Comparison of ENCODE assay signal across 8 mouse cellular contexts in genomic region chr11:100702906-100703305, GRCm38 (mm10). TPM values are rescaled to one million over a fixed set of nuclear protein-coding genes. Genes with fewer than 3 reads are reported as not detected.
A peak's percentile ranks its signal among the peaks of the same experiment; 100 is the strongest.
DNase-seq lines count a peak whose midpoint lies in the region; ATAC-seq lines count a peak whose summit lies in the region.

No protein-coding gene starts in this region.

- no peak for ATAC-seq in heart, embryonic 12.5 days (ENCODE audit: insufficient number of reproducible peaks, low FRiP score)
- no peak for ATAC-seq in neural tube, embryonic 11.5 days (ENCODE audit: insufficient read depth, low FRiP score, low TSS enrichment)
- no peak for ATAC-seq in stomach, embryonic 15.5 days (ENCODE audit: insufficient read depth, low FRiP score, low read depth)

- peaks cover 35% of the 10 kb centered on the region for H3K36me3 ChIP-seq in heart, embryonic 12.5 days
- peaks cover 5% of the 10 kb centered on the region; the same call in 1 of the 2 replicates for H3K36me3 ChIP-seq in neural tube, embryonic 11.5 days (ENCODE audit: control insufficient read depth, insufficient read depth, low read length)
- peaks cover 37% of the 10 kb centered on the region for H3K36me3 ChIP-seq in limb, embryonic 10.5 days
- H3K36me3 ChIP-seq in stomach, embryonic 15.5 days = peaks cover 28% of the 10 kb centered on the region

- H3K4me1 ChIP-seq in heart, embryonic 12.5 days (replicated peaks) = peaks cover 4% of the 10 kb centered on the region
- H3K4me1 ChIP-seq in neural tube, embryonic 11.5 days (ENCODE audit: control insufficient read depth, insufficient read depth, low read length) = peaks cover 3% of the 10 kb centered on the region; the same call in 1 of the 2 replicates
- peaks cover 39% of the 10 kb centered on the region for H3K4me1 ChIP-seq in limb, embryonic 10.5 days
- peaks cover 8% of the 10 kb centered on the region for H3K4me1 ChIP-seq in stomach, embryonic 15.5 days

- WGBS in heart, embryonic 12.5 days = 41% methylated on average over 7 of the region's 7 CpGs
- 42% methylated on average over 7 of the region's 7 CpGs for WGBS in neural tube, embryonic 11.5 days
- 43% methylated on average over 7 of the region's 7 CpGs for WGBS in limb, embryonic 10.5 days
- WGBS in stomach, embryonic 15.5 days = 39% methylated on average over 7 of the region's 7 CpGs

- peaks cover 6% of the 10 kb centered on the region; the same call in 1 of the 2 replicates for H3K27me3 ChIP-seq in heart, embryonic 12.5 days (replicated peaks)
- no peaks in the 10 kb centered on the region for H3K27me3 ChIP-seq in neural tube, embryonic 11.5 days (ENCODE audit: control insufficient read depth, insufficient read depth, low read length)
- peaks cover 7% of the 10 kb centered on the region; the same call in 1 of the 2 replicates for H3K27me3 ChIP-seq in limb, embryonic 10.5 days (ENCODE audit: low read depth, poor library complexity, severe bottlenecking)
- H3K27me3 ChIP-seq in stomach, embryonic 15.5 days (replicated peaks) = no peaks in the 10 kb centered on the region

- 0 out of 2 replicates have a peak overlapping the region, but pooled peaks have one; percentile 8 for H3K9ac ChIP-seq in heart, embryonic 12.5 days
- H3K9ac ChIP-seq in neural tube, embryonic 11.5 days (ENCODE audit: low read length) = no peak overlapping the region
- no peak overlapping the region for H3K9ac ChIP-seq in stomach, embryonic 15.5 days

- DNase-seq in heart, adult 8-10 months (ENCODE audit: low spot score) = no peak
- no peak for DNase-seq in neural tube, embryonic 11.5 days (ENCODE audit: low spot score)
- DNase-seq in neural tube, embryonic 10.5 days (ENCODE audit: extremely low spot score, low spot score) = no peak
- no peak for DNase-seq in limb, embryonic 10.5 days (ENCODE audit: low spot score)
- DNase-seq in T-cell, adult 2 months (ENCODE audit: low spot score) = no peak
- DNase-seq in yolk sac, embryonic 10.5 days (ENCODE audit: low spot score) = no peak

- H3K9me3 ChIP-seq in heart, embryonic 12.5 days (replicated peaks) = no peaks in the 10 kb centered on the region
- H3K9me3 ChIP-seq in neural tube, embryonic 11.5 days (ENCODE audit: control insufficient read depth, low read length) = no peaks in the 10 kb centered on the region
- no peaks in the 10 kb centered on the region for H3K9me3 ChIP-seq in limb, embryonic 10.5 days (replicated peaks)
- no peaks in the 10 kb centered on the region for H3K9me3 ChIP-seq in stomach, embryonic 15.5 days

- peak overlapping the region; percentile 56 for H3K4me2 ChIP-seq in heart, embryonic 12.5 days
- peak overlapping the region; percentile 17; the same call in 1 of the 2 replicates for H3K4me2 ChIP-seq in neural tube, embryonic 11.5 days (ENCODE audit: low read depth)
- H3K4me2 ChIP-seq in stomach, embryonic 15.5 days = peak overlapping the region; percentile 46

- peak overlapping the region; percentile 24; the same call in 1 of the 2 replicates for H3K4me3 ChIP-seq in heart, embryonic 12.5 days
- H3K4me3 ChIP-seq in neural tube, embryonic 11.5 days (ENCODE audit: low read depth, low read length) = no peak overlapping the region
- peak overlapping the region; percentile 21; the same call in 1 of the 2 replicates for H3K4me3 ChIP-seq in limb, embryonic 10.5 days
- no peak overlapping the region for H3K4me3 ChIP-seq in stomach, embryonic 15.5 days (replicated peaks)

- H3K27ac ChIP-seq in heart, embryonic 12.5 days (ENCODE audit: poor library complexity, severe bottlenecking) = no peak overlapping the region
- no peak overlapping the region for H3K27ac ChIP-seq in neural tube, embryonic 11.5 days (ENCODE audit: low read depth, low read length)
- H3K27ac ChIP-seq in limb, embryonic 10.5 days = no peak overlapping the region
- H3K27ac ChIP-seq in stomach, embryonic 15.5 days = no peak overlapping the region

RNA-seq across cellular contexts. Expression of gene Dhx58, which starts 1.2 kb away (rescaled TPM):
- 0.74 and 0.90 TPM in 2 replicates for polyA plus RNA-seq in heart, embryonic 12.5 days (2016; fragmentation: Nextera tagmentation; extraction: Ambion mirVana)
- 1 to 10 TPM in 1 of 4 experiments, under 1 TPM in 3; 0.38 to 1.1 (median 0.78) TPM for total RNA-seq in heart, adult 8-10 months (2022)
- polyA plus RNA-seq in neural tube, embryonic 11.5 days (2014; fragmentation: Nextera tagmentation; extraction: Ambion mirVana) = 1.4 and 1.9 TPM in 2 replicates
- 3.1 and 4.4 TPM in 2 replicates for polyA plus RNA-seq in limb, embryonic 10.5 days (2016; fragmentation: Nextera tagmentation; extraction: Ambion mirVana)
- polyA plus RNA-seq in stomach, embryonic 15.5 days (2015; fragmentation: Nextera tagmentation; extraction: Ambion mirVana) = 2.8 and 4.0 TPM in 2 replicates

RNA-seq across cellular contexts. Expression of gene Kat2a, which starts 9.4 kb away (rescaled TPM):
- 45.4 and 49.0 TPM in 2 replicates for polyA plus RNA-seq in heart, embryonic 12.5 days (2016; fragmentation: Nextera tagmentation; extraction: Ambion mirVana)
- total RNA-seq in heart, adult 8-10 months (2022) = 10 to 100 TPM; 12.3 to 14.0 (median 13.1) TPM
- 61.3 and 66.4 TPM in 2 replicates for polyA plus RNA-seq in neural tube, embryonic 11.5 days (2014; fragmentation: Nextera tagmentation; extraction: Ambion mirVana)
- 77.2 and 87.7 TPM in 2 replicates for polyA plus RNA-seq in limb, embryonic 10.5 days (2016; fragmentation: Nextera tagmentation; extraction: Ambion mirVana)
- 47.3 and 50.6 TPM in 2 replicates for polyA plus RNA-seq in stomach, embryonic 15.5 days (2015; fragmentation: Nextera tagmentation; extraction: Ambion mirVana)

RNA-seq across cellular contexts. Expression of gene Zfp385c, which starts 10.7 kb away (rescaled TPM):
- polyA plus RNA-seq in heart, embryonic 12.5 days (2016; fragmentation: Nextera tagmentation; extraction: Ambion mirVana) = 0.41 TPM in 1 of 2 replicates, not detected in the other
- under 1 TPM; 0.09 to 0.53 (median 0.28) TPM for total RNA-seq in heart, adult 8-10 months (2022)
- polyA plus RNA-seq in neural tube, embryonic 11.5 days (2014; fragmentation: Nextera tagmentation; extraction: Ambion mirVana) = 0.32 TPM in 1 of 2 replicates, not detected in the other
- polyA plus RNA-seq in limb, embryonic 10.5 days (2016; fragmentation: Nextera tagmentation; extraction: Ambion mirVana) = 0.15 and 0.16 TPM in 2 replicates
- 0.06 and 0.21 TPM in 2 replicates for polyA plus RNA-seq in stomach, embryonic 15.5 days (2015; fragmentation: Nextera tagmentation; extraction: Ambion mirVana)

RNA-seq across cellular contexts. Expression of gene Hspb9, which starts 10.7 kb away (rescaled TPM):
- polyA plus RNA-seq in heart, embryonic 12.5 days (2016; fragmentation: Nextera tagmentation; extraction: Ambion mirVana) = 0.27 TPM in 1 of 2 replicates, not detected in the other
- under 1 TPM in 1 of 4 experiments, not detected in 3; 0.37 TPM for total RNA-seq in heart, adult 8-10 months (2022)
- not detected in 2 replicates for polyA plus RNA-seq in neural tube, embryonic 11.5 days (2014; fragmentation: Nextera tagmentation; extraction: Ambion mirVana)
- polyA plus RNA-seq in limb, embryonic 10.5 days (2016; fragmentation: Nextera tagmentation; extraction: Ambion mirVana) = 0.31 and 0.56 TPM in 2 replicates
- polyA plus RNA-seq in stomach, embryonic 15.5 days (2015; fragmentation: Nextera tagmentation; extraction: Ambion mirVana) = not detected in 2 replicates

RNA-seq across cellular contexts. Expression of gene Rab5c, which starts 35.1 kb away (rescaled TPM):
- 10.5 and 11.4 TPM in 2 replicates for polyA plus RNA-seq in heart, embryonic 12.5 days (2016; fragmentation: Nextera tagmentation; extraction: Ambion mirVana)
- 10 to 100 TPM; 47.1 to 62.6 (median 51.0) TPM for total RNA-seq in heart, adult 8-10 months (2022)
- 58.8 and 63.3 TPM in 2 replicates for polyA plus RNA-seq in neural tube, embryonic 11.5 days (2014; fragmentation: Nextera tagmentation; extraction: Ambion mirVana)
- 13.1 and 16.8 TPM in 2 replicates for polyA plus RNA-seq in limb, embryonic 10.5 days (2016; fragmentation: Nextera tagmentation; extraction: Ambion mirVana)
- polyA plus RNA-seq in stomach, embryonic 15.5 days (2015; fragmentation: Nextera tagmentation; extraction: Ambion mirVana) = 24.5 and 25.5 TPM in 2 replicates

Comparison
In these comparisons a context has a peak if more than half of its experiments do, and no peak if none do; other contexts are left out.
1. H3K4me3 ChIP-seq: peak in heart, embryonic 12.5 days (single experiment) and limb, embryonic 10.5 days (single experiment); none in neural tube, embryonic 11.5 days (single experiment) and stomach, embryonic 15.5 days (single experiment).
2. Peak in every context shown above with its lines, with median percentiles within 50 percentile points of each other: H3K4me2 ChIP-seq.